Mouse (Mus musculus): Measurements from ENCODE around the gene Trim54.

The Trim54 gene

GRCm38 (mm10) chr5:31116354-31116753, at the start of gene Trim54:
Gene Trim54, plus strand, starts transcription at chr5:31116712.
- TF ChIP-seq GATA4 (IDR thresholded peaks at IDR 0.05; ENCODE audit: insufficient replicate concordance, low read length) = no peak

- TF ChIP-seq GATA4 (IDR thresholded peaks at IDR 0.05; ENCODE audit: insufficient replicate concordance, low read length) = no peak
Measured at GRCm38 (mm10) chr5:31069810-31070209, 46.7 kb upstream of the Trim54 start.

GRCm38 (mm10) chr5:31071059-31071458, 45.5 kb upstream of the Trim54 start:
- TF ChIP-seq GATA4 (IDR thresholded peaks at IDR 0.05; ENCODE audit: insufficient replicate concordance, low read length) = no peak

- TF ChIP-seq GATA4 (IDR thresholded peaks at IDR 0.05; ENCODE audit: insufficient replicate concordance, low read length) = no peak
Measured at GRCm38 (mm10) chr5:31071821-31072220, 44.7 kb upstream of the Trim54 start.

GRCm38 (mm10) chr5:31073176-31073575, 43.3 kb upstream of the Trim54 start:
- no peak for TF ChIP-seq GATA4 (IDR thresholded peaks at IDR 0.05; ENCODE audit: insufficient replicate concordance, low read length)

- no peak for TF ChIP-seq GATA4 (IDR thresholded peaks at IDR 0.05; ENCODE audit: insufficient replicate concordance, low read length)
Measured at GRCm38 (mm10) chr5:31076346-31076745, 40.2 kb upstream of the Trim54 start.

GRCm38 (mm10) chr5:31080059-31080794, 36.3 kb upstream of the Trim54 start:
- no peak for TF ChIP-seq GATA4 (IDR thresholded peaks at IDR 0.05; ENCODE audit: insufficient replicate concordance, low read length)

GRCm38 (mm10) chr5:31080795-31081164, 35.7 kb upstream of the Trim54 start:
- no peak for TF ChIP-seq GATA4 (IDR thresholded peaks at IDR 0.05; ENCODE audit: insufficient replicate concordance, low read length)

- no peak for TF ChIP-seq GATA4 (IDR thresholded peaks at IDR 0.05; ENCODE audit: insufficient replicate concordance, low read length)
Measured at GRCm38 (mm10) chr5:31081386-31081785, 35.1 kb upstream of the Trim54 start.

- TF ChIP-seq GATA4 (IDR thresholded peaks at IDR 0.05; ENCODE audit: insufficient replicate concordance, low read length) = no peak
Measured at GRCm38 (mm10) chr5:31082355-31082754, 34.2 kb upstream of the Trim54 start.

GRCm38 (mm10) chr5:31082935-31083625, 33.4 kb upstream of the Trim54 start:
- no peak for TF ChIP-seq GATA4 (IDR thresholded peaks at IDR 0.05; ENCODE audit: insufficient replicate concordance, low read length)

GRCm38 (mm10) chr5:31083949-31084348, 32.6 kb upstream of the Trim54 start:
- no peak for TF ChIP-seq GATA4 (IDR thresholded peaks at IDR 0.05; ENCODE audit: insufficient replicate concordance, low read length)

GRCm38 (mm10) chr5:31086606-31087005, 29.9 kb upstream of the Trim54 start:
- TF ChIP-seq GATA4 (IDR thresholded peaks at IDR 0.05; ENCODE audit: insufficient replicate concordance, low read length) = no peak

GRCm38 (mm10) chr5:31087131-31087530, 29.4 kb upstream of the Trim54 start:
- no peak for TF ChIP-seq GATA4 (IDR thresholded peaks at IDR 0.05; ENCODE audit: insufficient replicate concordance, low read length)

- TF ChIP-seq GATA4 (IDR thresholded peaks at IDR 0.05; ENCODE audit: insufficient replicate concordance, low read length) = no peak
Measured at GRCm38 (mm10) chr5:31092231-31092975, 24.1 kb upstream of the Trim54 start.
